In genomic region chr5:46103350-46103749, GRCm38 (mm10) we compare ENCODE assay signal across 24 mouse cellular contexts.
DNase-seq lines count a peak whose midpoint lies in the region; ATAC-seq lines count a peak whose summit lies in the region.
"Had no signal": no experiment of that assay in that cellular context is flagged by ENCODE, and none has a peak within 500 bp of the region (broad histone marks: within the 10 kb centered on the region; RNA-seq: fewer than 3 reads in every experiment).

No protein-coding gene starts in this region.

- no peak overlapping the region for H3K9ac ChIP-seq in embryonic facial prominence, embryonic 14.5 days (ENCODE audit: low read depth, low read length)

- 67% methylated on average over 4 of the region's 4 CpGs for WGBS in embryonic facial prominence, embryonic 14.5 days
- 81% methylated on average over 4 of the region's 4 CpGs for WGBS in embryonic facial prominence, embryonic 10.5 days

- no peak overlapping the region for H3K4me3 ChIP-seq in embryonic facial prominence, embryonic 14.5 days (ENCODE audit: low read depth, low read length)
- no peak overlapping the region for H3K4me3 ChIP-seq in embryonic facial prominence, embryonic 10.5 days

- no peak overlapping the region for H3K4me2 ChIP-seq in embryonic facial prominence, embryonic 14.5 days (ENCODE audit: low read depth, low read length)

- no peaks in the 10 kb centered on the region for H3K4me1 ChIP-seq in embryonic facial prominence, embryonic 14.5 days (ENCODE audit: control insufficient read depth, insufficient read depth, low read length)
- H3K4me1 ChIP-seq in embryonic facial prominence, embryonic 10.5 days: no peaks in the 10 kb centered on the region

- ATAC-seq in embryonic facial prominence, embryonic 14.5 days (ENCODE audit: low read depth): no peak
- peak; percentile 91 for ATAC-seq in frontal cortex, adult (ENCODE audit: low TSS enrichment)
- ATAC-seq: activated CD4-positive, CD25-positive, alpha-beta regulatory T cell, adult 4 months; CD4-positive, CD25-positive, alpha-beta regulatory T cell, adult 4 months; Patski had no signal

- no peaks in the 10 kb centered on the region for H3K36me3 ChIP-seq in embryonic facial prominence, embryonic 14.5 days (ENCODE audit: control insufficient read depth, insufficient read depth, low read length)
- H3K36me3 ChIP-seq in embryonic facial prominence, embryonic 10.5 days (replicated peaks): no peaks in the 10 kb centered on the region
- H3K36me3 ChIP-seq: G1E had no signal

- peak; percentile 12 for DNase-seq in embryonic facial prominence, embryonic 14.5 days (ENCODE audit: low spot score)
- DNase-seq in embryonic facial prominence, embryonic 10.5 days (ENCODE audit: low spot score): no peak
- DNase-seq in frontal cortex, adult 2 months (ENCODE audit: extremely low spot score in 1 of 2, low spot score in 1 of 2): no peak
- peak; percentile 8 for DNase-seq in brain, adult 2 months (ENCODE audit: low read depth, low spot score)
- peak; percentile 40 for DNase-seq in telencephalon, adult 2 months (ENCODE audit: low read depth, low spot score)
- DNase-seq in c-Kit-positive CD71-positive TER-119-positive erythroid progenitor cells, embryonic 14.5 days (ENCODE audit: low spot score): no peak
- no peak for DNase-seq in urinary bladder, adult 18-20 months (ENCODE audit: low spot score in 2 of 2)
- DNase-seq: adrenal gland, adult 2 months; adrenal gland, adult 8-10 months; adrenal gland, postnatal 10 days; adrenal gland, postnatal 14 days; adrenal gland, postnatal 25 days; adrenal gland, postnatal 36 days; B cell, adult 2 months; cerebellum, adult 11 months; cerebellum, adult 11-12 months; cerebellum, adult 18-20 months; cerebellum, adult 2 months had no signal

- H3K27ac ChIP-seq in embryonic facial prominence, embryonic 14.5 days (replicated peaks; ENCODE audit: low read depth, low read length): no peak overlapping the region
- no peak overlapping the region for H3K27ac ChIP-seq in embryonic facial prominence, embryonic 10.5 days (replicated peaks)

- H3K9me3 ChIP-seq in embryonic facial prominence, embryonic 14.5 days (ENCODE audit: control insufficient read depth, low read length): no peaks in the 10 kb centered on the region
- H3K9me3 ChIP-seq in embryonic facial prominence, embryonic 10.5 days: no peaks in the 10 kb centered on the region
- H3K9me3 ChIP-seq: G1E had no signal

- H3K27me3 ChIP-seq in embryonic facial prominence, embryonic 14.5 days (replicated peaks; ENCODE audit: control insufficient read depth, insufficient read depth, low read length): no peaks in the 10 kb centered on the region
- no peaks in the 10 kb centered on the region for H3K27me3 ChIP-seq in embryonic facial prominence, embryonic 10.5 days (replicated peaks; ENCODE audit: low read depth, poor library complexity, severe bottlenecking)
- H3K27me3 ChIP-seq: CH12.LX had no signal

Comparison
In these comparisons a context has a peak if more than half of its experiments do, and no peak if none do; other contexts are left out.
1. DNase-seq: peak in embryonic facial prominence, embryonic 14.5 days (single experiment), brain, adult 2 months (single experiment) and telencephalon, adult 2 months (single experiment); none in embryonic facial prominence, embryonic 10.5 days (single experiment), frontal cortex, adult 2 months (0 of 2), c-Kit-positive CD71-positive TER-119-positive erythroid progenitor cells, embryonic 14.5 days (single experiment) and urinary bladder, adult 18-20 months (0 of 2).